Mouse (Mus musculus): ENCODE measurements around the gene Dtd2.

DNA sequence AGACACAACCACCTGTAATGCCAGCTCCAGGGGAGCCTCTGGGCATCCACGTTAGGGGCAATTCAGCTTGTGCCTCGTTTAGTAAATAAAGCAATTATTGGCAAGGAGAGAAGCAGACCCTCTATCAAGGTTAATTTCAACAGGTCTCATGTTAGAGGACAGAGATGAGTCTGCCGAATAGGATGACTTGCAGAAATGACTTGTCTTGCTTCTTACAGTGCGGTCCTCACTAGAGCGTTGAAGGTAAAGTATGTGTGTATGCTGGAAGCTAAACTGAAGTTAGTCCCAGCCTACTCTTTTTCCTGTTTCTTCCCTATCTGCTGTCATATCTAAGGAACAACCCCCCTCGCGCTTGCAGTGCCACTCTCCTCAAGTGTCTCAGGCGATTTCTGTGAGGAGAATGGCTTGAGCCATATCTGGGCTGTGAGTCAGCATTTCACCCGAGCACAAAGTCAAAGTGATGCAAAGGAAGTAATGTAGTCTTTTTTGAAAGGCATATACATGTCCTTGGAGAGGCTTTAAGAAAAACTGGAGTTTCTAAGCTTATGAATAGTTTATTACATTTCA, 7.9 kb downstream of the Dtd2 start:
- TF ChIP-seq POLR2A (IDR thresholded peaks at IDR 0.05; ENCODE audit: control insufficient read depth, low read depth, low read length) (no peak), CTCF (IDR thresholded peaks at IDR 0.05; ENCODE audit: control insufficient read depth, insufficient read depth, insufficient replicate concordance, low read depth, low read length) (no peak)

All from testis, adult 2 months (tissue).